Mouse (Mus musculus) lung, postnatal 36 days (tissue): ENCODE results near the gene 1700056E22Rik.

Experiments used
- DNase-seq: peaks from one replicate; pipeline ENCODE4 v3.0.0; 2022; ENCODE audit warnings: mixed read lengths

The 1700056E22Rik gene

DNA sequence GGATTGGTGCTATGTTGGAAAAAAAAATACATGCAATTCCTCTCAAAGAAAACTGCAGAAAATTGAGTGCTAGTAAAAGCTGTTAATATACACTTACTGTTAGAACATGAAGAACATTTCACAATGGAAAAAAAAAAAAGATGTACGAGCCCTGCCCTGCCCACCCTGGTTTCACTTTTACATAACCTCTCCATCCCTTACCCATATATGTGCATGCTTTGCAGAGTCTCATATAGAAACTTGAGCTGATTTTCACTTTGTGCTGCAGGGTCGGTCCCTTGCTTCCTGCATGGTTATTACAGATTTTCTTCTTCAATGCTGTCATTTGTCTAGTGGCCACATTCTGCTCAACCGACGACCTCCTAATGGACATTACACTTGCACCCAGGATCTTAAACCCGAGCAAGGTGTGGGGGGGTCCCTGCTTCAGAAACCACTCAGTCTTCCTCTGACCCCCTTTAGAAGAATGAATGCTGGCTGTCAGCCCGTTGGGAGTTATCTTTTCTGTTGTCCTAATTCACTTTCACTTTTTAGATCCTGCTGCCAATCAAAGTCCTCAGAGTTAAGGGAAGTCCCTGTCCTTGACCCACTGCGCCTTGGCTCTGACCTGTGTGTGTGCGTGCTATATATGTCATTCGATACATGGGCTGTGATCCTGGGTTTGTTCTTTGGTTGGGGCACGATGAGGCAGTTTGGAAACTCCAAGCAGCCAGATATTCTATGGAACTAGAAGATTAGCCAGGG is 14.7 kb upstream of the 1700056E22Rik start:
- DNase-seq, result peak; percentile 42

DNA sequence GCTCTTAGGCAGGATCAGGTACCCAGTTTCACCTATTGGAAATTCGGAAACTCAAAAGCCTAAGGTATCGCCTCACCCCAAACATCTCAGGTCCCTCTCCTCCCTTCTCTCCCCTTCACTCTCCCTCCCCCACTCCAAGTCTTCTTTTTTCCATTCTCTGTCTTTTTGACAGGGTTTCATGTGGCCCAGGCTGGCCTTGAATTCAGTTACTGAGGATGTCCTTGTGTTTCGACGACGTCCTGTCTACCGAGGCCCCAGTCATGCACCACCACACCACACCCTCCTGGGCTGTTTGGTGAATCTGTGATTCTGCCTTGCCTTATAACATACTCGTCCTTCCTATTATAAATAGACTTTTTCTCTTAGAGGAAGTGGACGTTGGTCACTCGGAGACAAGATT is 13.7 kb upstream of the 1700056E22Rik start:
- no peak for DNase-seq

DNA sequence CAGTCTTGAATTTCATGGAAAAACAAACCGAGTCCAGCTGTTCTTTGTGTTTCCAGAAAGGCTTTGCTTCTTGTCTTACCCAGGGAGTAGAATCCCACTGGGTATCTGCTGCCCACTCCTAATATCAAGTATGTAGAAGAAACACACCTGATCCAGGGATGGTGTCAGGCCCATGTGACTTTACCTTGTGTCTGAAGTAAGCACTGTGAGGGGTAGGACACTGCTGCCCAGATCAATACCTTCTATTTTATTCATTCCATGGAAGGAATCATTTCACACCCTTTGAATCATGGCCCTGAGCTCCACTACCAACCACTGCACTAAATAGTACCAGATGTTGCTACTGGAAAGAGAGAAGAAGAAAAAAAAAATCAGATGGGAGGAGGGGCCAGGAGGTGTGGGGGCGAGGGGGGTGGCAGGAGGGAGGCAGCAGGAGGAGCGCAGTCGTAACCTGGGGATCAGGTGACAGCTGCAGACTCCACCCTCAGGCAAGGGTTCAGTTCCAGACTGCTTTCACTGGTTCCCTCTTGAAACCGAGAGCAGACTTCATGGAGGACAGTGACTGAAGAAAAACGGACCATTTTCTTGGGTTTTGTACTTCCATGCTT is 12.1 kb upstream of the 1700056E22Rik start:
- DNase-seq, result no peak

DNA sequence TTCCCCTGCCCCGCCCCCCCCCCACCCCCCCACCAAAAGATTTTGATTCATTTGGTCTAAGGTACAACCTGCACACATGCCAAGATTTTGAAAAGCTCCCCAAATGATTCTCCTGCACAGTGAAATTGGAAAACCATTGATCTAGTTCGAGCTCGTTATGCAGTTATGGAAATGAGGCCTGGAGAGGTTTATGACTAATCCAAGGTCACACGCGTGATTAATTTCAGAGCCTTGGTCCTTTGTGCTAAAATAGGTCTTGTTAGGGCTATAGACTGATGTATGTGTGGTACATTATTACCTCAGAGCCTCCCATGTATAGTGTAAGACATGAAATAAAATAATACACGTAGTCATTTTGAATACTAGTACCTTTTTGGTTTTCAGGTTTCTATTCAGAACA is 9.3 kb upstream of the 1700056E22Rik start:
- no peak for DNase-seq

DNA sequence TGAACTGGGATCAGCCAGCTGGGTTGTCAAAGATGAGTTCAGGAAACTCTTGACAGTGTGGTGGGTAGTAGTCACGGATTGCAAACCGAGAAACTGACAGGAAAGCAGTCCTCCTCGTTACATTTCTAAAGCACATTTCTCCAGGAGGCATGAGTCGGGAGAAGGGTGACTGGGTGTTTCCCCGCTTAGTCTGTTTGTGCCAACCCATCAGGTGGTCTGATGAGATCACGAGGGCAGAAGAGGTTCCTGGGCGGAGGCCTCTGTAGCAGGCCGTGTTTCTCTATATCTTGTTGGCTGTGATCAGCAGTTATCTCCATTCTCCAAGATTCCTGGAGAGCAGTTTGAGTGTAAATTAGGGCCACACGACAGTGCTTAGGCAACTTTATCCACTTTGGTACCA is 8.6 kb upstream of the 1700056E22Rik start:
- DNase-seq, result no peak

DNA sequence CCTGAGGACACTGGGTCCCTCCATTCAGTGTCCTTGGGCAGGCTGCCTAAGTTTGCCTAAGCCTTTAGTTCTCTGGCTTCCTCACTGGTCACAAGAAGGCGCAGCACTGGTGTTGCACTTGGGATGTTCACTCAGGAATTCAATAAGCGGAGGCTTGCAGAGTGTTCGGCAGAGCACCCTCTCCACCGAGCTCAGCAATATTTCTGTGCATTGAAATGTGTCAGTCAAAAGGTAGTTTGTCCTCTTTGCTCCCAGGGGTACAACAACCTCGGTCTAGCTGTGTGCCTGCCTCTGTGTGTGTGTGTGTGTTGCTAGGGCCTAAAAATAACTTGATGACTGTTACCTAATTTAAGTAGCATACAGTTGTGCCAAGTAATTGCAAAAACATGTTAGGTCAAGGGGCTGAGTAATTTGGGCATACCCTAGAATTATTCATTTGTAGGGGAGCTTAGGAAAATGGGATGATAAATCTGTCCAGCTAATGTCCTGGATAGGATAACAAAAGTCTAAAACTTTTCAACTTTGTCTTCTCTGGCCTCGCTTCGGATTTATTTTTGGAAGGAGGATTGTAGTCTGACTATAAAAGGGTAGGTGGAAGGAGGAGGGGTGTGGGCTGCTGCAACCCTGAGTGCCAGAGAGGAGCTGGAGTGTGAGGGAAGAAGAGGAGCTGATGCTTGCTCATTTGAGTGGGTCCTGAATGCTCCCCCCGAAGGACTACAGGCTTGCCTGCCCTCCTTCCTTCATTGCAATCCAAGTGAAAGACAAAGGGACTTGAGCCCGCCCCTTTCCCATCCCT is 7.9 kb upstream of the 1700056E22Rik start:
- DNase-seq, result peak; percentile 51

DNA sequence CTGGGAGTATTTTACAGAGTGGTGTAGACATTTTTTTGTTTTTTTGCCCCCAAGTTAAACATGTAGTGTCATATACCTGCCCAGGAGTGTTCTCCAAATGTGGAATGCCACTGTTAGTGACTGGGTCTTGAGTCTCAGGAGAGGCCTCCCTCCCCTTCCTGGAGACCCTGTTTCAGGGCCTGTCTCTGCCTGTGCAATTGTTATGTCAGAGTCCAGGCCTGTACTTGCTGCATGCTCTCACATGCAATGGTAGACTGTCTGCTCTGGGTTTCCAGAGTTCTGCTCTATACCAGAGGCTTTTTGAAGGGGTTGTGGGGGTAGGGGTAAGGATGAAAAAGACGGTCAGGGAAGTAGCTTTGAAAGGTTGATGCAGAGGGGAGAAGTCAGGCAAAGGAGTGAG is 6.8 kb upstream of the 1700056E22Rik start:
- no peak for DNase-seq

DNA sequence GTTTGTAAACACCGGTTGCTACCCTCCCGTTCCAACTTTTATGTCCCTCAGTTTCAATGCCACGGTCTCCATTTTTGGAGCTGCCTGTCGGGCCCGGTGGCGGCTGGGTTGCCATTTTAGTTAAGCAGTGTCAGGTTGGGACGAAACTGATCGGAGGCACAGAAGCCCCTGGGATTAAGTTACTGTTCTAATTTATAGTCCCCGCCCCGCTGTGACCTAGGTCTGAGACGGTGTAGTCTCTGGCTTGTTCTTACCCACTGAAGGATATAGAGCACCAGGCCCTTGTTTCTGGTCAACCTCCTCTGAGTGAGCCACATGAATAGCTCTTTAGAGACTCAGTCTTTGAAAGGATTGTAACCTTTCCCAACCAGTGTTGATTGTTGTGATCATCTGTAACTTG is 6.1 kb upstream of the 1700056E22Rik start:
- no peak for DNase-seq

DNA sequence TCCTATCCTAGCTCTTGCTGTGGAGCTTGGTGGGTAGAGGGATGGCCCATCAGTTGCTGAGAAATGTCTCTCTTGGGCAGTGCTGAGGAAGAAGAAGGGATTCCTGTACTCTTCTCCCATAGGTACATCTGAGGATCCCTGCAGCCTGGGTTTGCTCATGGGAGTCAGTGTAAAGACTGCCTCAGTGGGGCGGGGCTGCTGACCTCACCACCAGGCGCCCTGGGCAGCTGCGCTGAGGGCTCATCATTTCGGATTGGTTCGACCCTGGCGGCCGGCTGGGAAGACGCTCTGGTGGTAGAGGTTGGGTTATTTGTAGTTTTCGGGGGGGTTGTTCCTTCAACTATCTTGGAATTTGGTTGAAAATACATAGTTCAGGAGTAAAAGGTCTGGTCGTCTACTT is 5.2 kb upstream of the 1700056E22Rik start:
- no peak for DNase-seq

DNA sequence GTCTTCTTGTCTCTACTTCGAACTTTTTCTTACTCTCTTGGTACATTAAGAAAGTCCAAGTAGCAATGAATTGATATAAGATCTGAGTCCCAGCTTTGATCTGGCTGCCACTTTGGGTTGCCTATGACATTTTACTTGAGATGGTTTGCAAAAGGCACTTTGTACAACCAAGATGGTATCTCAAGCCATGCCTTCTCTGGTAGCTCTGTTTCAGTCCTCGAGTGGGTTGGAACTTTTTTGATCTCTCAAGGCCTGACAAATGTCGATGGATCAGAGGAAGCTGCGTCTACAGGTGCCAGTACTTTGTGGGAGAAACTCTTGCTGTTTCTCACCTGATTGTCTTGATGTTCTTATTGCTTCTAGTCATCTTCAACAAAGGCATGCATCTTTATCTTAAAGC is 3.7 kb upstream of the 1700056E22Rik start:
- no peak for DNase-seq

DNA sequence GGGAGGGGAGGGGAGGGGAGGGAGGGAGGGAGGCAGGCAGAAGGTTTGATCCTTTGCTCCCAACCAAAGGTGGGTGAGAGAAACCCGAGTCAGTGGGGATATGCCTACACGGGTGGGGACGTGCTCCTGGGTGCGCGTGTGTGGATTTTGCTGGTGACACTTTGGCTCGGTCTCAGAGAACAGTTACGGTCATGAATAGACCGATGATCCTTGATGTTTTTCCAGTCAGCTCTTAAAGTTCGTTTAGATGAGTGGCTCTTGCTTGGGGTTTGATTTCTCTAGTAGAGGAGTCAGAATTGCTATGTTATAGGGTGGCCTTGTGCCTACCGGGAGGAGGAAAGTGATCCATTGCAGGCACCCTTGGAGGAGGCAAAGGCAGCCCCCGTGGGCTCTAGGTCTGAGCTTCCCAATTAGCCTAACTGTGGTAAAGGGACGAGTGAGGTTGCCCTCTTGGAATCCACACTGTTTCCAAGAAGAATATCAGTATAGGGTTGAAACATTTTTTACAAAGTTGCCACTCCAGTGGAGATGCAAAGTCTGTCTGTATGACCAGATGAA is 1.3 kb upstream of the 1700056E22Rik start:
- DNase-seq, result no peak

DNA sequence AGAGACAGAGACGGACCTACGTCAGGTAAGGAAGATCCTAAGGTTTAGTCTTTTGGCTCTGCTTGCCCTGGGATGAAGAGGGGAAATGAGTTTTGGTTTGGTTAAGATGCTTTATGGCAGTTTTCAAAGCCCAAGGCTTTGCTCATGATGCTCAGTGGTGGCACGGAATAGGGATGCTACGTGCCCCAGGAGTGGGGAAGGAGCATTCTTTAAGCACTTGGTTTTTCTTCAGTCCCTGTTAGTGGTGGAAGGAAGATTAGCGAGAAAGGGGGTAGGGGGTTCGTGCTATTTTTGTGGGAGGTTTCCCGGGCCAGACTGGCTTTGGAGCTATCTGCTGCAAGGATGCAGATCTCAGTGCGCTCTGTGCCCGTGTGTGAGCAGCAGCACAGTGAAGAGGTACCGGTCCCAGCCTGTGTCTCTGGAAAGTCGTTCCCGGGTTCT is 660 bp upstream of the 1700056E22Rik start:
- peak; percentile 9 for DNase-seq

DNA sequence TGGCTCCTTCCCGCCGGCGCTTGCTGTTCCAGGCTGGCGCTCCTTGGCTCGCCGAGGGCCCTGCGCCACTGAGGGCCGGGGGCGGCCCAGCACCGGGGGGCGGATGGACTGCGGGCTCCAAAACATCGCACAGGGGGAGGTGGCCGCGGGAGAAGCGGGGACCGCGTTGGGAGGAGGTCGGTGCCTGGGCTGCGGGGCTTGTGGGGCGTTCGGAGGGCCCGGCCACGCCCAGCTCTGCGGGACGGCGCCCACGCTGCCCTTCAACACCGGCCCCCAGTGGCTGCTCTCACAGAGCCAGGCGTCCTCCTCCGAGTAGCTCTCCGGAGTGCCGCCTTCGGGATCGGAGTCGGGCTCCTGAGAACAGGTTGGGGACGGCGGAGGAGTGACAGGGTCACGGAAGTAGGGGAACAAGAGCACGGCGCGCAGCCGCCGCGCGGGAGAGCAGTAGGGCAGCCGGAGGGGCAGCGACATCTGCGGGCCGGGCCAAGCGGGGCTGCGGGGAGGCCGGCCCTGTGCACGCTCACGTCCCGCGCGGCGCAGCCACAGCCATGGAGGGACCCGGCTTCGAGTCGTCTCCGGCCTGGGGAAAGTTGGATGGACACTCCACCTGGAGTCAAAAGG is 601 bp downstream of the 1700056E22Rik start:
- peak; percentile 39 for DNase-seq

DNA sequence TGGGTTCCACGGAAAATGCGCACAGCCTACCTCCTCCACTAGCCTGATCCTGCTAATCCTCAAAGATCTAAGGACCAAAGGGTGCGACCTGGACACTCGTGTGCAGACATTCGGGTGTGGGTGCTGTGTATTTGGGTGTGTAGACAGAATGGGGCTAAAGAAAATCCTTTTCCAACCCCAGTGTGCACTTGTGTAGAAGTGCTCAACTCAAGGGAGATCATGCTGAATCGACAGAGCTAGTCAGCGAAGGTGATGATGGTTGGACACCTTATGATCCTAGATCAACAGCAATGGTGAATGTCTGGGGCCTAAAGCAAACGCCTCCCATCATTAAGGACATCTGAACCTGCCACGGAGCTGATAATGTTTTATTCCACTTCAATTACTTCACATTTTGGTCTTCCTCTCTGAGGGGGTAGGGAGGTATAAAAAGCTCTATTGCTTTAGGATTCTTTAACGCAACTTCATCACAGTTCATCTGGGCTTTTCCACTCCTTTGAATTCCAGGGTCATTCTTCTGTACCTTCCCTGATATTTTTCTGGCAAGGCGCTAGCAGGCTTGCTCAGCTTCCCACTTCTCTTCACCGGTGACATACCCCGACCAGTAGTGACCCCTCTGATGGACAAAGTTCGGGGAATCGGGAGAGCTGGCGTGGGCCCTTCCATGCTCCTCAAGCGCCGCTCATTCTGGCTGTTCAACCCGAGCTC is 1.3 kb downstream of the 1700056E22Rik start:
- DNase-seq, result no peak

DNA sequence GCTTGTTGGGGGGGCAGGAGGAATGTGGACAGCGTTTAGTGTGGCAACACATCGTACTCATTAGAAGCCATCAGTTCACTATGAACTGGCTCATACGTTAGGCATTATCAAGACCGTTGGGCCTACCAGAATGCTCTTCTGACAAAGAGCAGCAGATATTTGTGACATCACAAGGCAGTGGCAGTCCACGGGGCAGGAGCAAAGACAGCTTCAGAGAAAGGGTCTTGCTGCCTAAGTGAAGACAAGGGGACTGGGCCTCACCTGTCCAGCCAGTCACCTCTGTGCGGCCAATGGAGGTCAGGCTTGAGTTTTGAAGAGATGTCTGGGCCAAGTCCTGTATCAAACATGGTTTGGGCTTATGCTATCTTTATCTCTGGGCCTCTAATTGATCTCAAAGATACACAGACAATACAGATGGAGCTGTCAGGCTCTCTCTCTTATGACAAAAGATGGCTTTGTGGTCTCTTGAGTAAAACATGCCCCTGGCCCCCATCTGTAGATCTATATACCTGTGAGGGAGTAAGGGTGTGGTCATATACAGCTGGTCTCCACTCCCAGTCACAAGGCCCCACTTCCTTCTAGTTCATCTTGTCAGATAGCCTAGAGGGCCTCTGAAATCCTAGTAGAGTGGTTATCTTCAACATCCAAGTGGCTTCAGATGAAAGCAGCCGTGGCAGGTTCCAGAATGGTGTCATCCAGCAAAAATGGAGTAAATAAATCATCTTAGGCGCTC is 3.9 kb downstream of the 1700056E22Rik start:
- DNase-seq, result no peak

DNA sequence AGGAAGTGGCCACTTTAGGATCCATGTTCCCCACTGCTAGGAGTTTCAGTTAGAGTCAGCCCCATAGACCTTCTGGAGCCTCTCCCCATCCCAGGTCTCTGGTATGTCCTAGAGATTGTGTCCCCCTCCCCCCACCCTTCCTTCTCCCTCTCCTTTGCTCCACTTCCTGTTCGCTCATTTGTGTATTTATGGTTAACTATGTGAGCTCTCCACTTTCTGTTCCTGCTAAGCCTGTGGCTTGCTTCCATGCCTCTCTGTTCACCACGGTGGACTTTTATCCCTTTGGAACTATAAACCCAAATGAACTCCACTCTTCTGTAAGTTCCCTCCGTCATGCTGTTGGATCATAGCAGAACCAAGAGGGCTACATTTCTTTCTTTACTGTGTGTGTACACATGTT is 7.1 kb downstream of the 1700056E22Rik start:
- DNase-seq, result no peak

DNA sequence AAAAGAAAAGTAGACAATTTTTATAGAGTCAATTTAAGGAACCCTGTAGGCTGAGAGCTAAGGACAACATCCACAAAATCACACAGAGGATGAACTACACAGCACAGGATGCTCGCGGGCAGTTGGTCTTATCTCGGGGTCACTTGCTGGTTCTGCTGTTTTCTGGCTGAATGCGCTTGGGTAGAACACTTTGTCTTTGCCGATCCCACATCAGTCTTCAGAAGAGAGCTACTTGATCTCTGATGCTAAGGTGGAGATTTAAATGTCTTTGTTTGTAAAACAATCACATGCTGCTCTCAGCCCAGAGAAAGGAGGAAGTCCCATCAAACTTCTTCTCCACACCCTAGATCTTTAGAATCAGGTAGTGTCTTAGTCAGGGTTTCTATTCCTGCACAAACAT is 9.0 kb downstream of the 1700056E22Rik start:
- DNase-seq, result no peak

DNA sequence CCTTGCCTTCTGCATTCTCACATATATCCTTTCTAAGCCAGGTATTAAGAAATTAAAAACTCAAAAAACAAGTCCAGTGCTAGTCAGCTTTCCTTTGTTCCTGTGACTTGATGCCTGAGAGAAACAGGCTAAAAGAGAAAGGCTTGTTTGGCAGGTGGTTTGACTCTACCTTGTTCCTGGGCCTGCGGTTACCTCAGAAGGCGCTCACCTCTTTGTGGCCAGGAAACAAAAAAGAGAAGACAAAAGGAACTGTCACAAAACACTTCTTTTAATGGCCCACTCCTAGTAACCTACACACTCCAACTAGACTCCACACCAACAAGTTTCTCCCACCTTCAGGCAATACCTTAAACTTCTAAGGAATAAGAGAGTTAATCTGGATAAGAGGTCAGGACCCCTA is 9.5 kb downstream of the 1700056E22Rik start:
- no peak for DNase-seq

DNA sequence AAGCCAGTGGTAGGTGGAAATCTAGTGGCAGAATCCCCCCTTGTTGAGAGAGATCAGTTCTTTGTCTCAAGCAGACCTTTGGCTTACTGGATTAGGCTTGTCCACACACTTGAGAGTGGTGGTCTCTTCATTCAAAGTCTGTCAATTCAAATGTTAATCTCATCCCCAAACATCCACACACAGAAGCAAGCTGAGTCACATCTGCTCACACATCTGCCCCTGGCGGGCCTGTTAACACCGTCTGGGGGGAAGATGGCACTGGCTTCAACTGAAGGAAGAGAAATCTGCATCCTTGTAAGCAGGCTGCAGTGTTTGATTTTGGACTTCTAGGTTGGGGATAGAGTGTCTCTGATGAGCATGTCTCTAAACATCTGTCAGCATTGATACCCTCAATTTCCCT is 10.1 kb downstream of the 1700056E22Rik start:
- no peak for DNase-seq

DNA sequence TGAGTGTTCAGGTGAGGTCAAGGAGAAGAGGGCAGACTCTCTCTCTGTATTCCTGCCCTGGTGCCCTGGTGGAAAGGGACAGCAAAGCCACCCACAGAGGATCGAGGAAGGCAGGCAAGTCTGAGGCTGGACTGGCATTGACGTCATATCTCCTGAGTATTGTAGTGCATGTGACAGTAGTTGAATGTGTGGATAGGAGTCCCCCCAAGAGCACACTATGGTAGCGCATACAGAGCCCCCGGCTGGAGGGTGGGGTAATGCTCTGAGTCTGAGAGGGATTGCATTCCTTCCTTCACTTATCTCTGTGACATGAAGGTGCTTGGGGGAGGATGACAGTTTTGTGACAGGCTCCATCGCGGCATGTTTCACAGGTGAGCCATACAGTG is 14.4 kb downstream of the 1700056E22Rik start:
- DNase-seq, result no peak

DNA sequence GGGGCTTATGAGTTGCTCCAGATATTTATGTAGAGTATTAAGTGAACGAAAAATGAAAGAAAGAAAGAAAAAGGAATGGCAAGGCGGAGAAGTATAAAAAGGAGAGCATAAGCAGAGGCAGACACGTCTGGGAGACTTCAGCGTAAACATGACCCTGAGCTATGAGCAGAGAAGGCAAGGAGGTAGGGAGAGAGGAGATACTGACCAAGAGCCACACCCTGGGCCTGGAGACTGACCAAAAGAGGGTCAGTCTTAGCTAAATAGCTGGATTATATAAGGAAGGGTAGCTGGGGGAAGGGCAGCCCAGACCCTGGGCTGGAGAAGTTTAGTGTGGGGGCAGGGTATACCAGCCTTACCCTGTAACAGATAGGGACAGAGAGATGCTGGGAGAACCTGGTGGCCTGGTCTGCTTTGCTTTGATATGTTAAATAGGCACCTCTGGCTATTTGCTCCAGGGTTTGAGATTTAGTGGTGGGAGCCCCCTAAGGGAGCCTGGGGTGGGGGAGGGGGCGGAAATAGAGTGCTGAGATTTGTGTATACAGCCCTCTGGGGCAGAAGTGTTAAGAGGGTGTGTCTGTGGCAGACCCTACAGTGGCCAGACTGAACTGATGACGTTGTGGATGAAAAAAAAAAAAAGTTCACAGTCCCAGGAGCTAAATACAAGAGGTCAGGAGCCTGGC is 14.9 kb downstream of the 1700056E22Rik start:
- DNase-seq, result no peak
